Mouse (Mus musculus) kidney, adult 2 months (tissue): ENCODE measurements at regions not wholly inside any gene's neighbourhood (a gene's known extent, or its start where the extent isn't known, plus 50 kb on each side); places are given as distances from the start of the nearest gene placed in this dataset.

Source experiments
- DNase-seq: peaks from one replicate; pipeline ENCODE4 v3.0.0; 2021
- H3K27ac ChIP-seq: fragments of 200-500 bp; 2 replicates; pipeline ENCODE4 v1.5.1; 2012; ENCODE audit warnings: low read depth, low read length, control low read depth, inconsistent platforms; ENCODE audit not compliant: insufficient read depth
- H3K27me3 ChIP-seq: fragments of 200-500 bp; replicated peaks from 2 replicates; pipeline ENCODE4 v1.6.1; 2012; ENCODE audit warnings: mild to moderate bottlenecking, moderate library complexity, low read length, inconsistent platforms; ENCODE audit not compliant: control insufficient read depth, insufficient read depth
- H3K36me3 ChIP-seq: fragments of 200-500 bp; 2 replicates; pipeline ENCODE4 v1.6.1; 2012; ENCODE audit warnings: mild to moderate bottlenecking, moderate library complexity, low read length, inconsistent platforms; ENCODE audit not compliant: control insufficient read depth, insufficient read depth
- H3K4me1 ChIP-seq: fragments of 200-500 bp; 2 replicates; pipeline ENCODE4 v1.6.1; 2011; ENCODE audit warnings: low read length; ENCODE audit not compliant: control insufficient read depth, insufficient read depth
- H3K4me3 ChIP-seq: fragments of 200-500 bp; 2 replicates; pipeline ENCODE4 v1.5.1; 2011; ENCODE audit warnings: mild to moderate bottlenecking, low read depth, low read length, control low read depth; ENCODE audit not compliant: insufficient read depth
- CTCF ChIP-seq: fragments of 200-500 bp; conservative IDR thresholded peaks from 2 replicates; pipeline ENCODE4 v1.5.1; 2011; ENCODE audit warnings: low read depth, mild to moderate bottlenecking, control low read depth, low read length, moderate library complexity, mixed read lengths; ENCODE audit not compliant: insufficient read depth, insufficient read length
- POLR2A ChIP-seq: fragments of 200-500 bp; IDR thresholded peaks from one replicate; pipeline ENCODE4 v1.6.1; 2011; ENCODE audit warnings: low read depth, low read length, control low read depth
- WGBS: fragments of 180-500 bp; shearing (Covaris S2); methylation state at CpG from one replicate; pipeline ENCODE4 v1.1.7; 2018; 5-methylcytosine and 5-hydroxymethylcytosine counted together

- TF ChIP-seq CTCF (no peak), POLR2A (no peak)
- H3K4me1 ChIP-seq = no peaks in the 10 kb centered on the region
- no peak for DNase-seq
- H3K27ac ChIP-seq = no peak overlapping the region
- no peaks in the 10 kb centered on the region for H3K27me3 ChIP-seq
- WGBS = 19% methylated on average over 2 of the region's 2 CpGs
- no peak overlapping the region for H3K4me3 ChIP-seq
- no peaks in the 10 kb centered on the region for H3K36me3 ChIP-seq
These were observed 131.0 kb upstream of the Rgs17 start for GRCm38 (mm10) chr10:6053207-6053606.

- TF ChIP-seq CTCF (no peak), POLR2A (no peak)
- Histone ChIP-seq H3K27me3 (no peaks in the 10 kb centered on the region), H3K36me3 (no peaks in the 10 kb centered on the region), H3K27ac (no peak overlapping the region), H3K4me3 (no peak overlapping the region), H3K4me1 (no peaks in the 10 kb centered on the region)
- no peak for DNase-seq
- WGBS = 71% methylated on average over 5 of the region's 5 CpGs
These were observed 121.2 kb upstream of the Rgs17 start for GRCm38 (mm10) chr10:6043358-6043757.

GRCm38 (mm10) chr10:6039771-6040170 is 117.6 kb upstream of the Rgs17 start:
- Histone ChIP-seq H3K4me1 (no peaks in the 10 kb centered on the region), H3K27ac (no peak overlapping the region), H3K4me3 (no peak overlapping the region), H3K36me3 (no peaks in the 10 kb centered on the region), H3K27me3 (no peaks in the 10 kb centered on the region)
- WGBS = 59% methylated on average over 4 of the region's 4 CpGs
- no peak for DNase-seq
- TF ChIP-seq POLR2A (no peak), CTCF (no peak)

- peak; percentile 58 for DNase-seq
- WGBS = 14% methylated on average over 25 of the region's 25 CpGs
- H3K4me3 ChIP-seq = no peak overlapping the region
- H3K27ac ChIP-seq = no peak overlapping the region
- TF ChIP-seq POLR2A = no peak
- TF ChIP-seq CTCF = peak; percentile 83
- no peaks in the 10 kb centered on the region for H3K27me3 ChIP-seq
- no peaks in the 10 kb centered on the region for H3K36me3 ChIP-seq
- H3K4me1 ChIP-seq = no peaks in the 10 kb centered on the region
These were observed 113.7 kb upstream of the Rgs17 start for GRCm38 (mm10) chr10:6035792-6036487.

GRCm38 (mm10) chr10:6032469-6032868 is 110.3 kb upstream of the Rgs17 start:
- no peak for DNase-seq
- H3K27ac ChIP-seq = no peak overlapping the region
- WGBS = 80% methylated on average over 4 of the region's 4 CpGs
- no peaks in the 10 kb centered on the region for H3K27me3 ChIP-seq
- TF ChIP-seq CTCF (no peak), POLR2A (no peak)
- H3K36me3 ChIP-seq = no peaks in the 10 kb centered on the region
- H3K4me1 ChIP-seq = no peaks in the 10 kb centered on the region
- no peak overlapping the region for H3K4me3 ChIP-seq

GRCm38 (mm10) chr10:6027551-6027950 is 105.4 kb upstream of the Rgs17 start:
- DNase-seq = no peak
- no peak for TF ChIP-seq CTCF
- Histone ChIP-seq H3K4me3 (no peak overlapping the region), H3K4me1 (no peaks in the 10 kb centered on the region), H3K36me3 (no peaks in the 10 kb centered on the region), H3K27ac (no peak overlapping the region), H3K27me3 (no peaks in the 10 kb centered on the region)
- 33% methylated on average over 1 of the region's 1 CpGs for WGBS

GRCm38 (mm10) chr10:6026317-6026716 is 104.1 kb upstream of the Rgs17 start:
- H3K36me3 ChIP-seq = no peaks in the 10 kb centered on the region
- 33% methylated on average over 5 of the region's 5 CpGs for WGBS
- DNase-seq = no peak
- H3K4me1 ChIP-seq = no peaks in the 10 kb centered on the region
- no peak overlapping the region for H3K27ac ChIP-seq
- H3K4me3 ChIP-seq = no peak overlapping the region
- no peaks in the 10 kb centered on the region for H3K27me3 ChIP-seq
- TF ChIP-seq POLR2A (no peak), CTCF (no peak)
